ENCODE assay signal across 11 mouse cellular contexts in the genomic region with DNA sequence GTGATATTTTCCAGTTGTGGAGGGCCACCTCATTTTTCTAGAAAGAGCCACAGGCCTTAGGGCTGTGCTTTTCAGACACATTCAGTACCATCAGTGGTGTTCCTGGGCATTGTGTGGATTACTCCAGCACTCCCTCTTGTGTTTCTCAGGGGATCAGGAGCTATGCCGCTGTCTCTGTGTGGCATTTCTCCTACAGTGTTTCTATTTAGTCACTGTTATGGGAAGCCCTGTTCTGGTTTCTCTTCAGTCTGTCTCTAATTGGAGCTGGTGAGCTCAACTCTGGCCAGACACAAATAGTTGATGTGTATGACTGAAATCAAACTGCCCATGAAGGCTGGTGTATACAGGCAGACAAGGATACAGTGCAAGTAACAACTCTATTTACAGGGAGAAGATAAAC.
DNase-seq lines count a peak whose midpoint lies in the region; ATAC-seq and TF ChIP-seq lines count a peak whose summit lies in the region.
"Had no signal": no experiment of that assay in that cellular context is flagged by ENCODE, and none has a peak within 500 bp of the region (broad histone marks: within the 10 kb centered on the region; RNA-seq: fewer than 3 reads in every experiment).

No protein-coding gene starts in this region.

- DNase-seq in heart, adult 18-20 months: peak; percentile 3 to 32
- DNase-seq in liver, postnatal 0 days: no peak
- DNase-seq in liver: no peak
- peak; percentile 24 to 44 for DNase-seq in lung, postnatal 4 days
- no peak for DNase-seq in thymus, postnatal 14 days
- no peak for DNase-seq in neural tube, embryonic 10.5 days (ENCODE audit: extremely low spot score, low spot score)

- no peak overlapping the region for H3K4me2 ChIP-seq in heart, embryonic 11.5 days
- H3K4me2 ChIP-seq in liver, postnatal 0 days (ENCODE audit: low read depth, low read length): no peak overlapping the region
- H3K4me2 ChIP-seq: forebrain, embryonic 15.5 days; hindbrain, embryonic 15.5 days; limb, embryonic 12.5 days had no signal

- H3K27me3 ChIP-seq in heart, embryonic 11.5 days (ENCODE audit: control insufficient read depth, insufficient read depth, low read length): no peaks in the 10 kb centered on the region
- no peaks in the 10 kb centered on the region for H3K27me3 ChIP-seq in liver, postnatal 0 days (ENCODE audit: insufficient read depth, low read length)
- H3K27me3 ChIP-seq: forebrain, embryonic 15.5 days; hindbrain, embryonic 15.5 days; limb, embryonic 12.5 days had no signal

- peak; percentile 44 for TF ChIP-seq CTCF in liver, postnatal 0 days (IDR thresholded peaks at IDR 0.05; ENCODE audit: low read depth)
- TF ChIP-seq CTCF in cortical plate, adult 2 months (IDR thresholded peaks at IDR 0.05; ENCODE audit: extremely low read depth, insufficient read depth, low read length): peak; percentile 69

- H3K4me1 ChIP-seq in heart, embryonic 11.5 days (ENCODE audit: control insufficient read depth, insufficient read depth, low read length): no peaks in the 10 kb centered on the region
- H3K4me1 ChIP-seq in liver, postnatal 0 days (ENCODE audit: insufficient read depth): no peaks in the 10 kb centered on the region
- no peaks in the 10 kb centered on the region for H3K4me1 ChIP-seq in cortical plate, adult 2 months (ENCODE audit: control insufficient read depth, insufficient read depth, low read length)
- H3K4me1 ChIP-seq: forebrain, embryonic 15.5 days; limb, embryonic 12.5 days had no signal

- H3K9ac ChIP-seq in heart, embryonic 11.5 days (ENCODE audit: low read depth, low read length): no peak overlapping the region
- H3K9ac ChIP-seq in liver, postnatal 0 days (replicated peaks): no peak overlapping the region
- H3K9ac ChIP-seq: forebrain, embryonic 15.5 days; hindbrain, embryonic 15.5 days; limb, embryonic 12.5 days had no signal

- no peak for TF ChIP-seq POLR2A in cortical plate, adult 2 months (IDR thresholded peaks at IDR 0.05; ENCODE audit: extremely low read depth, insufficient read depth, low read length)

- TF ChIP-seq EP300 in liver, postnatal 0 days (IDR thresholded peaks at IDR 0.05; ENCODE audit: low read depth): no peak

- H3K4me3 ChIP-seq in heart, embryonic 11.5 days (ENCODE audit: low read depth, low read length): no peak overlapping the region
- no peak overlapping the region for H3K4me3 ChIP-seq in liver, postnatal 0 days (ENCODE audit: low read depth, low read length)
- H3K4me3 ChIP-seq in cortical plate, adult 2 months (ENCODE audit: insufficient read depth, low read length): no peak overlapping the region
- H3K4me3 ChIP-seq: forebrain, embryonic 15.5 days; hindbrain, embryonic 15.5 days; limb, embryonic 12.5 days had no signal

- H3K27ac ChIP-seq in heart, embryonic 11.5 days (ENCODE audit: low read depth, low read length): no peak overlapping the region
- H3K27ac ChIP-seq in liver, postnatal 0 days (ENCODE audit: low read depth): no peak overlapping the region
- H3K27ac ChIP-seq in cortical plate, adult 2 months (ENCODE audit: insufficient read depth, low read length): no peak overlapping the region
- H3K27ac ChIP-seq: forebrain, embryonic 15.5 days; hindbrain, embryonic 15.5 days; limb, embryonic 12.5 days had no signal

- H3K9me3 ChIP-seq in heart, embryonic 11.5 days (replicated peaks; ENCODE audit: control insufficient read depth, low read length): no peaks in the 10 kb centered on the region
- H3K9me3 ChIP-seq in liver, postnatal 0 days (ENCODE audit: low read length): no peaks in the 10 kb centered on the region
- H3K9me3 ChIP-seq: forebrain, embryonic 15.5 days; hindbrain, embryonic 15.5 days; limb, embryonic 12.5 days had no signal

- ATAC-seq in heart, embryonic 11.5 days (replicated peaks; ENCODE audit: insufficient number of reproducible peaks, low FRiP score, low TSS enrichment): no peak
- no peak for ATAC-seq in liver, postnatal 0 days
- ATAC-seq: forebrain, embryonic 15.5 days had no signal

- no peaks in the 10 kb centered on the region for H3K36me3 ChIP-seq in heart, embryonic 11.5 days (ENCODE audit: control insufficient read depth, insufficient read depth, low read length)
- no peaks in the 10 kb centered on the region for H3K36me3 ChIP-seq in liver, postnatal 0 days (replicated peaks; ENCODE audit: insufficient read depth, low read length)
- H3K36me3 ChIP-seq: forebrain, embryonic 15.5 days; hindbrain, embryonic 15.5 days; limb, embryonic 12.5 days had no signal

- WGBS in heart, embryonic 11.5 days (ENCODE audit: insufficient replicate concordance): 24% methylated on average over 1 of the region's 1 CpGs
- WGBS in liver, postnatal 0 days (ENCODE audit: insufficient replicate concordance): 59% methylated on average over 1 of the region's 1 CpGs

Comparison
In these comparisons a context has a peak if more than half of its experiments do, and no peak if none do; other contexts are left out.
1. DNase-seq: peak in heart, adult 18-20 months (2 of 2) and lung, postnatal 4 days (2 of 2); none in liver, postnatal 0 days (single experiment), liver (single experiment), thymus, postnatal 14 days (single experiment) and neural tube, embryonic 10.5 days (single experiment).